Mouse (Mus musculus): ENCODE results near the gene Rftn1. TPM values are rescaled to one million over a fixed set of nuclear protein-coding genes. Genes with fewer than 3 reads are reported as not detected.
A peak's percentile ranks its signal among the peaks of the same experiment; 100 is the strongest.
"Not testable (repeated sequence)": the region's sequence is repeated elsewhere in the genome, so short reads cannot be mapped to it uniquely, and the experiment has no call there.

Gene Rftn1
- polyA plus RNA-seq, 2 experiments from 2014 or later: 23.8 to 32.4 TPM

DNA sequence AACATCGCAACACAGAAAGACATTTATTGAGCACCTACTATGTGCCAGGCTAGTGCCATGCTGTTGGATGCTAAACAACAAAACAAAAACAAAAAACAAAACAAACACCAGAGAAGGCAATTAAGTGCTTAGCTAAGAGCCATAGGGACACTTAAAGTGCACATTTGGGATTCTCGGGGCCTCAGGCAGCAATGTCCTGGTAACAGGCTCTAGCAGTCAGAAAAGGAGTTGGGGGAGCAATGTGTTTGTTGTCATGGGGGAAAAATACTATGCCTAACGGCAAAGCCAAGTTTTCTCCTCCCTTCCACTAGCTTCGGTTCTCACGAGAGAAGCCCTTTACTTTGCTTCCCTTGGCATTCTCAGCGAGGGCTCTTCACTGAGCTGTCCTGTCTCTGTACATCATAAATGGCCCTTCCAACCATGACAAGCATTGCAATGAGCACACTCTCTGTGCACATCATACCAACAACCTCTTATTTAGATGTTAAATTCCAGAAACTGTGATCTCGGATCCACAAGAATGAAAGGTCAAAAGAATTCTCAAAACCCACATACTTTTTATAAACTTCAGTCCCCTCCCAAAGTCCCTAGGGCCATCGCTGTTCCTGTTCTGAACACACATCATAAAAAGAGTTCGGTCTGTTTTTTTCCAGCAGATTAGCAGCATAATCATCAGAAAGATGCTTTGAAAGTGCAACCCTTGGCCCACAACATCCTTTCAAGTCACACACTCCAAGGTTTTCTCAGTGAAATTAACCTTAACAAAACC, 63.2 kb downstream of the Rftn1 start:
- ATAC-seq: no peak

GRCm38 (mm10) chr17:50126545-50126944, 63.9 kb downstream of the Rftn1 start:
- ATAC-seq: no peak

- no peak for ATAC-seq
Observed at GRCm38 (mm10) chr17:50125900-50126299, 64.6 kb downstream of the Rftn1 start.

- ATAC-seq: no peak
Observed at GRCm38 (mm10) chr17:50125245-50125798, 65.2 kb downstream of the Rftn1 start.

- no peak for ATAC-seq
Observed at GRCm38 (mm10) chr17:50124708-50125107, 65.8 kb downstream of the Rftn1 start.

- ATAC-seq: no peak
Observed at GRCm38 (mm10) chr17:50122555-50122954, 67.9 kb downstream of the Rftn1 start.

DNA sequence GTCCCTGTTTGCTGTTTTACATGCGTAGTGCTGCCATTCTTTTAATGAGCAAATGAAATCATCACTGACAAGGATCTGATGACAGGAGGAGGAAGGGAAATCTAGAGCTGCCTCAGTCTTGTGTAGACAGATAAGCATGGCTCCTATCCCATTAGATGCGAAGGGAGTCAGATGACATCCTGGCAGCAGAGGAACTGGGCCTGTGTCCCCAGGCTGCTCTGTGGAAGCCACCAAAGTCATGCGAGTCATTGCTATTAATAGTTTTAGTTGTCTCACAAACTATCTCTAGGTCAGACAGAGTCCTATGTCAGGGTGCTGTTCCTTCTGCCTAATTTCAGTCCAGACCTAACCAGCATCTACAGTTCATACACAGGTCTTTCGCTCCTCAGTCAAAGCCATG, 70.4 kb downstream of the Rftn1 start:
- no peak for ATAC-seq

GRCm38 (mm10) chr17:50117461-50117860, 73.0 kb downstream of the Rftn1 start:
- ATAC-seq: no peak

- no peak for ATAC-seq
Observed at GRCm38 (mm10) chr17:50116980-50117379, 73.5 kb downstream of the Rftn1 start.

GRCm38 (mm10) chr17:50116401-50116800, 74.1 kb downstream of the Rftn1 start:
- not testable (repeated sequence) for ATAC-seq

GRCm38 (mm10) chr17:50115716-50116115, 74.8 kb downstream of the Rftn1 start:
- not testable (repeated sequence) for ATAC-seq

GRCm38 (mm10) chr17:50114659-50115058, 75.8 kb downstream of the Rftn1 start:
- ATAC-seq: no peak

GRCm38 (mm10) chr17:50110650-50111415, 79.6 kb downstream of the Rftn1 start:
- no peak for ATAC-seq

DNA sequence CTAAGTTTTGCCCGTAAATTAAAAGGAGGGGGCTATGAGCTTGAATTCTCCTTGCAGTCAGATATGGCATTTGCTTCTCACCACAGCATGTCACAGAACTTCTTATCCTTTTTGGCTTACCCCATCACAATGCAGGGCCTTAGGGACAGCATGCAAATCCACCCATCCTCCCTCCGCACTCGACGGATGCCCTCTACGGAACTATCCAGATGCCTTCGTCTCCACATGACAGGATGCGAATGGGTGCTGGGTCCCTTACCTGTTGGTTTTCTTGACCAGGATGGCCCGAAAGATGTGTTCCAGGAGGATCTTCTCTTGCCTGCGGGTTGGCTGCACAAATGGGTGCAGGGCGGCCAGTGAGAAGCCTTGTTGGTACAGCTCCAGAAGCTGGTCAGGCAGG, 83.7 kb downstream of the Rftn1 start:
- ATAC-seq: no peak

- no peak for ATAC-seq
Observed at GRCm38 (mm10) chr17:50104131-50104530, 86.3 kb downstream of the Rftn1 start.

GRCm38 (mm10) chr17:50101416-50101815, 89.1 kb downstream of the Rftn1 start:
- no peak for ATAC-seq

DNA sequence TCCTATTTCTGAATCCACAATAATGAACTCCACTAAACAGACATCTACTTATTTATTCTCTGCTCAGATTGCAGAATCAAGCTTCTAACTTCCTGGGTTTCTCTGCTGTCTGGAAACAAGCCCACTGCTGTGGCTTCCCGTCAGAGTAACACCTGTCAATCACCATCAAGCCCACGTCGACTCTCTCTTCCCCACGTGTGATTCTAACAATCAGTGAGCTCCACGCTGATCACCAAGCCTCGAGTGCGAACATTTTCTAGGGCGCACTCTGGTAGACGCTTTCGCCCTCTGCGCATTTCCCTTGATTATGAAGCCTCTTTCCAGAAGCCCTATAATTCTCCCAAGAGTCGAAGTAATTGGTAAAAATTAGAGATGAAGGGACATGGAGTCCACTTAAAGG, 90.4 kb downstream of the Rftn1 start:
- ATAC-seq: no peak

DNA sequence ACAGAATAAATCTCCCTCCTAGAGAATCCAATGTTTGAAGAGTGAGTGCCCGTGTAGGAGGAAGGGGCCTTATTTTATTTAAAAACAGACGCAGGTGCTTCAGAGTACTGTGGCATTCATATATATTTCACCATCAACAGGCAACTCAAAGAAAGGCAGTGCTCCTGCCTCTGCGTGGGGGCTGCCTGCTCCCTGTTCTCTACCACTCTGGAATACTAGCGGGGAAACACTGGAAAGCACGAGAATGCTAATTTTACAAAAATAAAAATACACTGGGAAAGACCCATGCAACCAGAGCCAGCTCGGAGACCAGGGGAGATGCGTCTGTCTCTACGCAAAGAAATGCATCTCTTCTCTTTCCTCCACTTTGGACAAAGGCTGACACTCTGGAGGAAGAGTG, 91.1 kb downstream of the Rftn1 start:
- no peak for ATAC-seq

- ATAC-seq: no peak
Observed at GRCm38 (mm10) chr17:50098297-50098696, 92.2 kb downstream of the Rftn1 start.

DNA sequence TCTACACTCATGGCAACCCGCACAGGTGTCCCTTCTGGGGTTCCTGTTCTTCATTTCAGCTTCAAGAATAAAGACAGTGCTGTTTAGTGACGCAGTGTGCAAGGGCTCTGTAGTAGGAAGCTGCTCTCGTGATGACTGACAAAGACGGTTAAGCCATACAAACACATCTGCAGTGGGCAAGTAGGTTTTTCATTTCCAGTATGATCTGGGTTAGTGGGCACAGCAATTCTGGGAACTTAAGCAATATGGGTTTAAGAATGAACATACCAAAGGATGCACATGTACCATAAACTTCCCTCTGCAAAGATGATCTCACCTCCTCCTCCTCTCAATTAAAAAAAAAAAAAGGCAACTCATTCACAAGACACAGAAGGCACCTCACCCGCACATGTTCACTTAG, 92.6 kb downstream of the Rftn1 start:
- ATAC-seq: no peak

- no peak for ATAC-seq
Observed at GRCm38 (mm10) chr17:50096305-50096704, 94.2 kb downstream of the Rftn1 start.

- no peak for ATAC-seq
Observed at GRCm38 (mm10) chr17:50094596-50094995, 95.9 kb downstream of the Rftn1 start.

- ATAC-seq: peak; percentile 97
Observed at GRCm38 (mm10) chr17:50094077-50094476, 96.4 kb downstream of the Rftn1 start.

DNA sequence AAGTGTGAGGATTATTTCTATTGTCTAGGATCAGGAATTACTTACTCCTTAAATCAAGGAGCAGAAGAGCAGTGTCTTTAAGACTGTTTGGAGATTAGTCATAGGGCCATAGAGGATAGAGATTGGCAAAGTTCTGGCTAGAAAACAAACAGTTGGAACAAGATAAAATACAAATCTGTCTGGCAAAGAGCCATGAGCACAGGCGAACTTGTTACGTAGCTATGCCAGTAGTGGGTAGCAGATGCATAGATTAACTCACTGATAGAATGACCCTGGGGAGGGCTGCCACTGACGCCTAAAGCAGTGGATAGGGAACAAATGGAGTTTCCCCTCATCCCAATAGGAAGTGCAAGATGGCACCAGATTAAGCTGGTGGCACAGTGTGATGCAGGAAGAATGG, 97.1 kb downstream of the Rftn1 start:
- no peak for ATAC-seq
